Mouse (Mus musculus): Measurements from ENCODE around the gene Slc9a8. TPM values are rescaled to one million over a fixed set of nuclear protein-coding genes. Genes with fewer than 3 reads are reported as not detected.

Slc9a8 gene
- polyA plus RNA-seq, 1 experiment: 75.4 TPM

DNA sequence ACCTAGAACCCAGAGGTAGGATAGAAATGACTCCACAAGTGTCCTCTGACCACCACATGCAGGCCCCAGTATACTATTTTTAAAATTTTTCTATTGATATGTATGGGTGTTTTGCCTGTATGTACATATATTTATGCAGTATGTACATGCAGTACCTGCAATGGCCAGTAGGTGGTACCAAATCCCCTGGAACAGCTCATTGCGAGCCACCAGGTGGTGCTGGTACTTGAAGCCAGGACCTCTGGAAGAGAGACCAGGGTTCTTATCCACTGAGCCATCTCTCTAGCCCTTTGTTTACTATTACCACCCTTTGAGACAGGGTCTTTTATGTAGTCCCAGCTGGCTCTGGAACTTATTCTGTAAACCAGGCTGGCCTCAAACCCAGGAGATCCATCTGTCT, 2.3 kb upstream of the Slc9a8 start:
- Histone ChIP-seq H3K27me3 (ENCODE audit: control insufficient read depth, insufficient read depth, low read length) (no peaks in the 10 kb centered on the region), H3K4me1 (replicated peaks; ENCODE audit: control insufficient read depth, insufficient read depth, low read length) (peaks cover 6% of the 10 kb centered on the region), H3K27ac (ENCODE audit: control insufficient read depth, insufficient read depth, low read length) (no peak overlapping the region), H3K4me3 (ENCODE audit: control insufficient read depth, insufficient read depth, low read length) (no peak overlapping the region), H3K36me3 (ENCODE audit: control insufficient read depth, insufficient read depth, low read length) (no peaks in the 10 kb centered on the region; the same call in 1 of the 2 replicates)
- peak; percentile 70; the same call in 1 of the 2 replicates for TF ChIP-seq CTCF (IDR thresholded peaks at IDR 0.05; ENCODE audit: borderline replicate concordance, control insufficient read depth, extremely low read depth, insufficient read depth, low read length, poor library complexity)
- no peak for TF ChIP-seq POLR2A (IDR thresholded peaks at IDR 0.05; ENCODE audit: control insufficient read depth, extremely low read depth, insufficient read depth, low read length, poor library complexity)
- WGBS: 4% methylated on average over 1 of the region's 1 CpGs
- peak; percentile 89 for DNase-seq

DNA sequence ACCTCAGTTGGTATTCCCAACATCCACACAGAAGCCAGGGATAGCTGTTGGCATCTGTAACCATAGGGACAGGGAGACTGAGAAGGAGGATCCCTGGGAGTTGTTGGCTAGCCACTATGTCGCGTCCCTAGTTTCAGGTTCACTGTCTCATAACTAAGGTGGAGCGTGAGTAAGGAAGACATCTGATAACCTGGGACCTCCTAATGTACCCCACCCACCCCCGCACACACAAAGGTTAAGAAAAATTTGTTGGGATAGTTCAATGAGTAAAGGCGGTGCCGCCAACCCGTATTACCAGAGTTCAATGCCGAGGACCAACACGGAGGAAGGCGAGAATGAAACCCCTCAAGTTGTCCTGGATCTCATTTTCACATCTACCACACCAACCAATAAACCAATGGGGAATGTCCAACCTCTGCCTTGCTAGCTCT, 686 bp upstream of the Slc9a8 start:
- Histone ChIP-seq H3K27ac (ENCODE audit: control insufficient read depth, insufficient read depth, low read length) (peak overlapping the region; percentile 3; the same call in 1 of the 2 replicates), H3K4me1 (replicated peaks; ENCODE audit: control insufficient read depth, insufficient read depth, low read length) (peaks cover 8% of the 10 kb centered on the region), H3K27me3 (ENCODE audit: control insufficient read depth, insufficient read depth, low read length) (no peaks in the 10 kb centered on the region), H3K36me3 (ENCODE audit: control insufficient read depth, insufficient read depth, low read length) (peaks cover 14% of the 10 kb centered on the region), H3K4me3 (ENCODE audit: control insufficient read depth, insufficient read depth, low read length) (peak overlapping the region; percentile 87)
- 21% methylated on average over 10 of the region's 10 CpGs for WGBS
- TF ChIP-seq POLR2A (IDR thresholded peaks at IDR 0.05; ENCODE audit: control insufficient read depth, extremely low read depth, insufficient read depth, low read length, poor library complexity) (no peak), CTCF (IDR thresholded peaks at IDR 0.05; ENCODE audit: borderline replicate concordance, control insufficient read depth, extremely low read depth, insufficient read depth, low read length, poor library complexity) (no peak)
- DNase-seq: no peak

DNA sequence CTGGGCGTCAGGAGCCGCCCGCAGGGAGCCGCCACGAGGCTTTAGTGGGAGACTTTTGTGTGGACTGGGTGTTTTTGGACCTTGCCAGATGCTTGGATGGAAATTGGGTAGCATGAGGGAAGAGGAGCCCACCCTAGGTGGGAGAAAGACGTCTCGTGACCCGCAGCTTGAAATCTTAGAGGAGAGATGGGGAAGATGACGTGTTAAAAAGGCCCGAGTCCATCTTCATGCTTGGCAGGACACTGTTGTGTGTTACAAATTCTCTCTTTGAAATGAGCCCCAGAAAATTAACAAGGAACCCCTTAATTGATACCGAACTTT, 598 bp downstream of the Slc9a8 start:
- no peaks in the 10 kb centered on the region for H3K27me3 ChIP-seq (ENCODE audit: control insufficient read depth, insufficient read depth, low read length)
- H3K4me1 ChIP-seq (replicated peaks; ENCODE audit: control insufficient read depth, insufficient read depth, low read length): peaks cover 8% of the 10 kb centered on the region
- 4% methylated on average over 11 of the region's 11 CpGs for WGBS
- peak overlapping the region; percentile 44; the same call in 1 of the 2 replicates for H3K27ac ChIP-seq (ENCODE audit: control insufficient read depth, insufficient read depth, low read length)
- H3K36me3 ChIP-seq (ENCODE audit: control insufficient read depth, insufficient read depth, low read length): peaks cover 22% of the 10 kb centered on the region
- DNase-seq: no peak
- H3K4me3 ChIP-seq (ENCODE audit: control insufficient read depth, insufficient read depth, low read length): peak overlapping the region; percentile 87
- no peak for TF ChIP-seq POLR2A (IDR thresholded peaks at IDR 0.05; ENCODE audit: control insufficient read depth, extremely low read depth, insufficient read depth, low read length, poor library complexity)
- no peak for TF ChIP-seq CTCF (IDR thresholded peaks at IDR 0.05; ENCODE audit: borderline replicate concordance, control insufficient read depth, extremely low read depth, insufficient read depth, low read length, poor library complexity)

DNA sequence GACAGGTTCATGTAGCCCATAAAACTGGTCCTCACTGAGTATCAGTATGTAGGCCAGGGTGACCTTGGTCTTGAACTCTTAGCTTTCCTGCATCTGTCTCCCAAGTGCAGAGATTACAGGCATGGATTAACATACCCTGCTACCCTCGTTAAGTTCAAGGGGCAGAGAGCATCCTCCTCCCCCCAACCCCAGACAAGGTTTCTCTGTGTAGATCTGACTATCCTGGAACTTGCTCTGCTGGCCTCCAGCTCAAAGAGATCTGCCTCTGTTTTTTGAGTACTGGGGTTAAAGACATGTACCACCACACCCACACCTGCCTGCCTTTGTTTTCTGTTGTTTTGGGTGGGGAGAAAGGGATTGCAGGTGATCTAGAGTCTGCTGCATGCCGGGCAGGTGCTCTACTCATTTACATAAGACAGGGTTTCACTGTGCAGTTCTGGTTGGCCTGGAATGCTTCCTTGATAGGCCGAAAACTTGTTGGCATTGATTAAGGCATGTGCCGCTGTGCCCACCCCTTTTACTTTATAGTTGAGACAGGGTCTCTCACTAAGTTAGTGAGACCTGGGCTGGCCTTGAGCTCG, 1.6 kb downstream of the Slc9a8 start:
- Histone ChIP-seq H3K4me1 (replicated peaks; ENCODE audit: control insufficient read depth, insufficient read depth, low read length) (peaks cover 8% of the 10 kb centered on the region), H3K27me3 (ENCODE audit: control insufficient read depth, insufficient read depth, low read length) (no peaks in the 10 kb centered on the region), H3K4me3 (ENCODE audit: control insufficient read depth, insufficient read depth, low read length) (no peak overlapping the region), H3K27ac (ENCODE audit: control insufficient read depth, insufficient read depth, low read length) (no peak overlapping the region), H3K36me3 (ENCODE audit: control insufficient read depth, insufficient read depth, low read length) (peaks cover 32% of the 10 kb centered on the region)
- no peak for DNase-seq
- 95% methylated on average over 5 of the region's 5 CpGs for WGBS
- TF ChIP-seq POLR2A (IDR thresholded peaks at IDR 0.05; ENCODE audit: control insufficient read depth, extremely low read depth, insufficient read depth, low read length, poor library complexity): no peak

DNA sequence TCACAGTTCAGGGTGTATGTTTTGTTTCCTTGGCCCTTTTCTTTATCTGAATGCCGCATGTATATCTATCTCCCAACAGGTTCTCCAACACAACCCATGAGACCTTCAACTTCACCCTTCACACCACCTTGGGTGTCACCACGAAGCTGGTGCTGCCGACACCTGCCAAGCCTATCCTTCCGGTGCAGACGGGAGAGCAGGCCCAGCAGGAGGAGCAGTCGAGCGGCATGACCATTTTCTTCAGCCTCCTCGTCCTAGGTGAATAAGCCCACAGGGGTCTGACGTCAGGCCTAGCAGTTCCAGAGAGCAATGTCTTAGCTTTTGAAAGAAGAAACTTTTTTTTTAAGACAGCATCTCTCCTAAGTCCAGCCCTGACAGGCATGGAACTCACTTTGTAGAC, 2.5 kb downstream of the Slc9a8 start:
- WGBS: 89% methylated on average over 9 of the region's 9 CpGs
- no peak for TF ChIP-seq CTCF (IDR thresholded peaks at IDR 0.05; ENCODE audit: borderline replicate concordance, control insufficient read depth, extremely low read depth, insufficient read depth, low read length, poor library complexity)
- no peak for TF ChIP-seq POLR2A (IDR thresholded peaks at IDR 0.05; ENCODE audit: control insufficient read depth, extremely low read depth, insufficient read depth, low read length, poor library complexity)

DNA sequence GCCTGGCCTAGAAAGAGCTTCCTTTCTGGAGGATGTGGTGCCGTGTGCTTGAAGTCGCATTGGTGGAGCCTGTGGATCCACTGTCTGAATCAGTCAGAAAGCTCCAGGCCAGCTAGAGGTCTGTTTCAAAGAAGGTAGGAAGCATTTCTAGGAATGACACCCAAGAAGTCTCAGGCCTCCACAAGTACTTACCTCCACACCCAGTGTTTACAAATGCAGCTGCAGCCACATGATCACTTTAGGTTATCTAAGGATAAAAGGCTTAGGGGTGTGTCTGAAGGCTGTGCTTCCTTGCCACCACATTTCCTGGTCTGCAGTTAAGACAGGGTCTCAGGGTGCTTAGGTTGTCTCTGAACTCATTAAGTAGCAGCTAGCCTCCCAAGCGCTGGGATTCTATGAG, 3.0 kb downstream of the Slc9a8 start:
- no peaks in the 10 kb centered on the region for H3K27me3 ChIP-seq (ENCODE audit: control insufficient read depth, insufficient read depth, low read length)
- no peak overlapping the region for H3K4me3 ChIP-seq (ENCODE audit: control insufficient read depth, insufficient read depth, low read length)
- no peak overlapping the region for H3K27ac ChIP-seq (ENCODE audit: control insufficient read depth, insufficient read depth, low read length)
- WGBS: 79% methylated on average over 3 of the region's 3 CpGs
- H3K4me1 ChIP-seq (replicated peaks; ENCODE audit: control insufficient read depth, insufficient read depth, low read length): peaks cover 8% of the 10 kb centered on the region
- no peak for TF ChIP-seq CTCF (IDR thresholded peaks at IDR 0.05; ENCODE audit: borderline replicate concordance, control insufficient read depth, extremely low read depth, insufficient read depth, low read length, poor library complexity)
- no peak for TF ChIP-seq POLR2A (IDR thresholded peaks at IDR 0.05; ENCODE audit: control insufficient read depth, extremely low read depth, insufficient read depth, low read length, poor library complexity)
- H3K36me3 ChIP-seq (ENCODE audit: control insufficient read depth, insufficient read depth, low read length): peaks cover 35% of the 10 kb centered on the region
- DNase-seq: no peak

More for the DNA sequence above, 2.5 kb downstream of the Slc9a8 start:
- peaks cover 8% of the 10 kb centered on the region for H3K4me1 ChIP-seq (replicated peaks; ENCODE audit: control insufficient read depth, insufficient read depth, low read length)
- H3K4me3 ChIP-seq (ENCODE audit: control insufficient read depth, insufficient read depth, low read length): no peak overlapping the region
- H3K27ac ChIP-seq (ENCODE audit: control insufficient read depth, insufficient read depth, low read length): no peak overlapping the region
- H3K36me3 ChIP-seq (ENCODE audit: control insufficient read depth, insufficient read depth, low read length): peaks cover 32% of the 10 kb centered on the region
- H3K27me3 ChIP-seq (ENCODE audit: control insufficient read depth, insufficient read depth, low read length): no peaks in the 10 kb centered on the region
- DNase-seq: no peak

DNA sequence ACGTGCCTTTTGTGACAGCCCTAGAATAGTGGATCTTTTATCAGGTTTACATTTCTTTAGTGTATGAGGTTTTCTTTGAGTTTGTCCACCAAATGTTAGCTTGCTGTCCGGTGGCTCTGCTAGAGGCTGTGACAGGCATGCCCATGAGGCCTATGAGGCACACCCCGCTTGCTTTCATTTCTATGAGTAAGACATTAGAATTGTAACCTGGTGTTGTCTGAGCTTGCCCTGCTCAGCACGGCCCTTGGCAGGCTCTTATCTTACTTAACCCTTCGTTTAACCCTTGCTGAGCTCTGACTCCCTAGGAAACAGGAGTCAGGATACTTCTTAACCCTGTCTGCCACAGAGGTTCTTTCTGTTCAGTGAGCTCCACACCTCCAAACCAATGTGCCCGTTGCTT, 3.9 kb downstream of the Slc9a8 start:
- DNase-seq: no peak
- peaks cover 8% of the 10 kb centered on the region for H3K4me1 ChIP-seq (replicated peaks; ENCODE audit: control insufficient read depth, insufficient read depth, low read length)
- WGBS: 93% methylated on average over 6 of the region's 6 CpGs
- H3K27ac ChIP-seq (ENCODE audit: control insufficient read depth, insufficient read depth, low read length): no peak overlapping the region
- H3K27me3 ChIP-seq (ENCODE audit: control insufficient read depth, insufficient read depth, low read length): no peaks in the 10 kb centered on the region
- no peak for TF ChIP-seq POLR2A (IDR thresholded peaks at IDR 0.05; ENCODE audit: control insufficient read depth, extremely low read depth, insufficient read depth, low read length, poor library complexity)
- peaks cover 36% of the 10 kb centered on the region for H3K36me3 ChIP-seq (ENCODE audit: control insufficient read depth, insufficient read depth, low read length)
- no peak overlapping the region for H3K4me3 ChIP-seq (ENCODE audit: control insufficient read depth, insufficient read depth, low read length)
